Mouse (Mus musculus): ENCODE measurements around the gene Rbm7. TPM values are rescaled to one million over a fixed set of nuclear protein-coding genes. Genes with fewer than 3 reads are reported as not detected.

Rbm7 gene
- polyA plus RNA-seq, 1 experiment from 2014 or later: 130 TPM

GRCm38 (mm10) chr9:48450066-48450465 is 45.0 kb downstream of the Rbm7 start:
- no peaks in the 10 kb centered on the region for H3K9me3 ChIP-seq
- H3K4me3 ChIP-seq: no peak overlapping the region
- no peak overlapping the region for H3K27ac ChIP-seq
- 0 out of 2 replicates have a peak, but pooled peaks cover 7% of the 10 kb centered on the region for H3K4me1 ChIP-seq
- WGBS: 89% methylated on average over 17 of the region's 17 CpGs
- no peak overlapping the region for H3K9ac ChIP-seq
- H3K36me3 ChIP-seq: no peaks in the 10 kb centered on the region
- ATAC-seq (ENCODE audit: low FRiP score, low read depth): no peak
- no peaks in the 10 kb centered on the region for H3K27me3 ChIP-seq
- H3K4me2 ChIP-seq (replicated peaks): no peak overlapping the region

- no peaks in the 10 kb centered on the region for H3K36me3 ChIP-seq
- no peak overlapping the region for H3K27ac ChIP-seq
- no peaks in the 10 kb centered on the region for H3K27me3 ChIP-seq
- H3K9me3 ChIP-seq: no peaks in the 10 kb centered on the region
- H3K9ac ChIP-seq: no peak overlapping the region
- ATAC-seq (ENCODE audit: low FRiP score, low read depth): no peak
- no peak overlapping the region for H3K4me2 ChIP-seq (replicated peaks)
- 0 out of 2 replicates have a peak, but pooled peaks cover 7% of the 10 kb centered on the region for H3K4me1 ChIP-seq
- whole genome bisulfite sequencing: 40% methylated on average over 5 of the region's 5 CpGs
- H3K4me3 ChIP-seq: no peak overlapping the region
Measured at GRCm38 (mm10) chr9:48447783-48448209, 47.3 kb downstream of the Rbm7 start.

GRCm38 (mm10) chr9:48444821-48445220 is 50.3 kb downstream of the Rbm7 start:
- Histone ChIP-seq H3K4me3 (no peak overlapping the region), H3K4me1 (no peaks in the 10 kb centered on the region), H3K4me2 (replicated peaks) (no peak overlapping the region), H3K27me3 (no peaks in the 10 kb centered on the region), H3K9me3 (no peaks in the 10 kb centered on the region), H3K27ac (no peak overlapping the region), H3K9ac (no peak overlapping the region), H3K36me3 (no peaks in the 10 kb centered on the region)
- 82% methylated on average over 2 of the region's 2 CpGs for WGBS
- no peak for ATAC-seq (ENCODE audit: low FRiP score, low read depth)

- no peak overlapping the region for H3K27ac ChIP-seq
- H3K4me2 ChIP-seq (replicated peaks): no peak overlapping the region
- H3K9ac ChIP-seq: no peak overlapping the region
- H3K36me3 ChIP-seq: no peaks in the 10 kb centered on the region
- 88% methylated on average over 1 of the region's 1 CpGs for WGBS
- no peaks in the 10 kb centered on the region for H3K9me3 ChIP-seq
- H3K4me3 ChIP-seq: no peak overlapping the region
- H3K27me3 ChIP-seq: no peaks in the 10 kb centered on the region
- no peak for ATAC-seq (ENCODE audit: low FRiP score, low read depth)
- H3K4me1 ChIP-seq: no peaks in the 10 kb centered on the region
Measured at GRCm38 (mm10) chr9:48443873-48444272, 51.2 kb downstream of the Rbm7 start.

Small RNA genes within 50 kb of the gene (microRNA-seq; reads per million reads assigned to microRNA genes)
- not detected for gene Gm23653

Other genes with a start within 250 kb of the Rbm7 start
- 1.4 and 2.2 TPM in 2 replicates for gene Nxpe2, start 141.8 kb downstream of the Rbm7 start, polyA plus RNA-seq (2015; fragmentation: Nextera tagmentation; extraction: Ambion mirVana)
- gene Rexo2, start 14.7 kb downstream of the Rbm7 start, polyA plus RNA-seq (2015; fragmentation: Nextera tagmentation; extraction: Ambion mirVana): 106 and 114 TPM in 2 replicates
- 31.5 and 34.1 TPM in 2 replicates for gene Gm5617, start 143 bp upstream of the Rbm7 start, polyA plus RNA-seq (2015; fragmentation: Nextera tagmentation; extraction: Ambion mirVana)
- gene Nnmt, start 109.9 kb upstream of the Rbm7 start, polyA plus RNA-seq (2015; fragmentation: Nextera tagmentation; extraction: Ambion mirVana): 4.7 and 5.9 TPM in 2 replicates

All from limb, embryonic 13.5 days (tissue).